Mouse (Mus musculus) heart, postnatal 0 days (tissue): ENCODE data around the gene Mrvi1. TPM values are rescaled to one million over a fixed set of nuclear protein-coding genes. Genes with fewer than 3 reads are reported as not detected.

ENCODE experiments used
- ATAC-seq: fragments of 200-750 bp; cut with Nextera tagmentation; 2 replicates; pipeline ENCODE4 v1.8.0; 2017; ENCODE audit warnings: low read depth, moderate number of reproducible peaks, moderate library complexity; ENCODE audit not compliant: insufficient read depth
- DNase-seq: peaks from one replicate; pipeline ENCODE4 v3.0.0-alpha.2; 2016; ENCODE audit warnings: low spot score
- H3K27ac ChIP-seq: fragments of 300-500 bp; sonication (generic); 2 replicates; pipeline ENCODE4 v1.5.1; 2014; ENCODE audit warnings: low read depth, mild to moderate bottlenecking
- H3K27me3 ChIP-seq: fragments of 300-500 bp; sonication (generic); 2 replicates; pipeline ENCODE4 v1.6.1; 2014; ENCODE audit warnings: low read length, mixed read lengths; ENCODE audit not compliant: control insufficient read depth, insufficient read depth
- H3K36me3 ChIP-seq: fragments of 300-500 bp; sonication (generic); replicated peaks from 2 replicates; pipeline ENCODE4 v1.6.1; 2014; ENCODE audit warnings: low read length, mixed read lengths; ENCODE audit not compliant: control insufficient read depth, insufficient read depth
- H3K4me1 ChIP-seq: fragments of 300-500 bp; sonication (generic); 2 replicates; pipeline ENCODE4 v1.6.1; 2014; ENCODE audit warnings: antibody characterized with exemption; ENCODE audit not compliant: control insufficient read depth, insufficient read depth
- H3K4me2 ChIP-seq: fragments of 300-500 bp; sonication (generic); 2 replicates; pipeline ENCODE4 v1.6.1; 2014; ENCODE audit warnings: low read depth, mild to moderate bottlenecking, low read length, moderate library complexity
- H3K4me3 ChIP-seq: fragments of 300-500 bp; sonication (generic); 2 replicates; pipeline ENCODE4 v1.5.1; 2014; ENCODE audit warnings: low read depth, low read length
- H3K9ac ChIP-seq: fragments of 300-500 bp; sonication (generic); replicated peaks from 2 replicates; pipeline ENCODE4 v1.6.1; 2014; ENCODE audit warnings: low read depth, low read length, mixed read lengths
- H3K9me3 ChIP-seq: fragments of 300-500 bp; sonication (generic); replicated peaks from 2 replicates; pipeline ENCODE4 v1.6.1; 2016; ENCODE audit warnings: low read length; ENCODE audit not compliant: control insufficient read depth
- CTCF ChIP-seq: IDR thresholded peaks from 2 replicates; pipeline ENCODE4 v1.5.1; 2016; ENCODE audit warnings: antibody characterized with exemption, control low read depth, low read depth
- EP300 ChIP-seq: IDR thresholded peaks from 2 replicates; pipeline ENCODE4 v1.6.1; 2016; ENCODE audit warnings: antibody characterized with exemption, low read depth
- WGBS: fragments of 180-500 bp; shearing (Covaris S2); extraction: QIAGEN DNeasy Blood & Tissue Kit; methylation state at CpG from one replicate; pipeline ENCODE4 v1.1.7; 2014; 5-methylcytosine and 5-hydroxymethylcytosine counted together
- polyA plus RNA-seq: library from polyadenylated mRNA; unstranded; fragments of >200 nt; fragmentation: Nextera tagmentation; extraction: Ambion mirVana; gene quantifications from 2 replicates; pipeline ENCODE4 v1.2.1, GENCODE M21; 2015
- total RNA-seq: library from RNA; depleted of rRNA; stranded (reverse); fragments of >200 nt; gene quantifications from 2 replicates; pipeline ENCODE4 v1.2.3, GENCODE M21; 2014; ENCODE audit warnings: low replicate concordance

Mrvi1 gene
- total and polyA plus RNA-seq, 2 experiments from 2014 or later, result 3.1 to 7.6 TPM

GRCm38 (mm10) chr7:110915913-110916312 is 66.3 kb downstream of the Mrvi1 start:
- no peaks in the 10 kb centered on the region for H3K4me1 ChIP-seq
- TF ChIP-seq CTCF (no peak), EP300 (no peak)
- no peak overlapping the region for H3K4me3 ChIP-seq
- no peak overlapping the region for H3K9ac ChIP-seq
- no peak for DNase-seq
- H3K27ac ChIP-seq, result no peak overlapping the region
- H3K36me3 ChIP-seq, result no peaks in the 10 kb centered on the region
- no peaks in the 10 kb centered on the region for H3K27me3 ChIP-seq
- no peak for ATAC-seq
- no peaks in the 10 kb centered on the region for H3K9me3 ChIP-seq
- H3K4me2 ChIP-seq, result no peak overlapping the region
- WGBS, result 57% methylated on average over 7 of the region's 7 CpGs

GRCm38 (mm10) chr7:110914531-110914930 is 67.7 kb downstream of the Mrvi1 start:
- Histone ChIP-seq H3K9me3 (no peaks in the 10 kb centered on the region), H3K9ac (no peak overlapping the region), H3K4me2 (no peak overlapping the region), H3K4me3 (no peak overlapping the region), H3K27ac (no peak overlapping the region), H3K36me3 (no peaks in the 10 kb centered on the region), H3K4me1 (no peaks in the 10 kb centered on the region), H3K27me3 (no peaks in the 10 kb centered on the region)
- WGBS, result 45% methylated on average over 3 of the region's 3 CpGs
- ATAC-seq (no peak), DNase-seq (no peak)
- no peak for TF ChIP-seq CTCF
- TF ChIP-seq EP300, result no peak

GRCm38 (mm10) chr7:110913754-110914153 is 68.5 kb downstream of the Mrvi1 start:
- H3K36me3 ChIP-seq, result no peaks in the 10 kb centered on the region
- H3K9me3 ChIP-seq, result no peaks in the 10 kb centered on the region
- no peaks in the 10 kb centered on the region for H3K4me1 ChIP-seq
- H3K27me3 ChIP-seq, result no peaks in the 10 kb centered on the region
- H3K27ac ChIP-seq, result no peak overlapping the region
- H3K9ac ChIP-seq, result no peak overlapping the region
- TF ChIP-seq EP300 (no peak), CTCF (no peak)
- ATAC-seq, result no peak
- WGBS, result 90% methylated on average over 4 of the region's 4 CpGs
- H3K4me2 ChIP-seq, result no peak overlapping the region
- DNase-seq, result no peak
- no peak overlapping the region for H3K4me3 ChIP-seq

- H3K4me2 ChIP-seq, result no peak overlapping the region
- peaks cover 23% of the 10 kb centered on the region; the same call in 1 of the 2 replicates for H3K4me1 ChIP-seq
- H3K9ac ChIP-seq, result no peak overlapping the region
- no peaks in the 10 kb centered on the region for H3K27me3 ChIP-seq
- WGBS, result 73% methylated on average over 8 of the region's 8 CpGs
- no peaks in the 10 kb centered on the region for H3K9me3 ChIP-seq
- DNase-seq (no peak), ATAC-seq (no peak)
- TF ChIP-seq EP300, result no peak
- TF ChIP-seq CTCF, result no peak
- no peak overlapping the region for H3K4me3 ChIP-seq
- H3K27ac ChIP-seq, result no peak overlapping the region
- H3K36me3 ChIP-seq, result no peaks in the 10 kb centered on the region
Observed at GRCm38 (mm10) chr7:110908209-110909144, 73.8 kb downstream of the Mrvi1 start.

- Histone ChIP-seq H3K4me1 (peaks cover 26% of the 10 kb centered on the region; the same call in 1 of the 2 replicates), H3K9ac (no peak overlapping the region), H3K4me3 (no peak overlapping the region), H3K27me3 (no peaks in the 10 kb centered on the region), H3K9me3 (no peaks in the 10 kb centered on the region), H3K36me3 (no peaks in the 10 kb centered on the region), H3K27ac (no peak overlapping the region), H3K4me2 (no peak overlapping the region)
- TF ChIP-seq EP300, result no peak
- no peak for TF ChIP-seq CTCF
- 80% methylated on average over 2 of the region's 2 CpGs for WGBS
- DNase-seq (no peak), ATAC-seq (no peak)
Observed at GRCm38 (mm10) chr7:110906566-110906965, 75.7 kb downstream of the Mrvi1 start.

GRCm38 (mm10) chr7:110903226-110903625 is 79.0 kb downstream of the Mrvi1 start:
- WGBS, result 12% methylated on average over 7 of the region's 7 CpGs
- H3K9ac ChIP-seq, result no peak overlapping the region
- no peak overlapping the region for H3K4me2 ChIP-seq
- H3K27me3 ChIP-seq, result no peaks in the 10 kb centered on the region
- H3K9me3 ChIP-seq, result no peaks in the 10 kb centered on the region
- ATAC-seq (peak; percentile 94), DNase-seq (peak; percentile 88)
- H3K4me3 ChIP-seq, result no peak overlapping the region
- no peaks in the 10 kb centered on the region for H3K36me3 ChIP-seq
- TF ChIP-seq CTCF (no peak), EP300 (peak; percentile 89)
- H3K4me1 ChIP-seq, result peaks cover 26% of the 10 kb centered on the region; the same call in 1 of the 2 replicates
- H3K27ac ChIP-seq, result peak overlapping the region; percentile 89
